Mouse (Mus musculus): ENCODE data around the gene Frmd7.

- TF ChIP-seq CTCF (IDR thresholded peaks at IDR 0.05; ENCODE audit: extremely low read depth, insufficient read depth, low read length) (no peak), POLR2A (IDR thresholded peaks at IDR 0.05; ENCODE audit: extremely low read depth, insufficient read depth, low read length) (no peak)
Observed at GRCm38 (mm10) chrX:50969907-50970306, 27.4 kb upstream of the Frmd7 start.

Data from cortical plate, adult 2 months (tissue).